Comparison of ENCODE assay signal across 8 mouse cellular contexts in the genomic region with DNA sequence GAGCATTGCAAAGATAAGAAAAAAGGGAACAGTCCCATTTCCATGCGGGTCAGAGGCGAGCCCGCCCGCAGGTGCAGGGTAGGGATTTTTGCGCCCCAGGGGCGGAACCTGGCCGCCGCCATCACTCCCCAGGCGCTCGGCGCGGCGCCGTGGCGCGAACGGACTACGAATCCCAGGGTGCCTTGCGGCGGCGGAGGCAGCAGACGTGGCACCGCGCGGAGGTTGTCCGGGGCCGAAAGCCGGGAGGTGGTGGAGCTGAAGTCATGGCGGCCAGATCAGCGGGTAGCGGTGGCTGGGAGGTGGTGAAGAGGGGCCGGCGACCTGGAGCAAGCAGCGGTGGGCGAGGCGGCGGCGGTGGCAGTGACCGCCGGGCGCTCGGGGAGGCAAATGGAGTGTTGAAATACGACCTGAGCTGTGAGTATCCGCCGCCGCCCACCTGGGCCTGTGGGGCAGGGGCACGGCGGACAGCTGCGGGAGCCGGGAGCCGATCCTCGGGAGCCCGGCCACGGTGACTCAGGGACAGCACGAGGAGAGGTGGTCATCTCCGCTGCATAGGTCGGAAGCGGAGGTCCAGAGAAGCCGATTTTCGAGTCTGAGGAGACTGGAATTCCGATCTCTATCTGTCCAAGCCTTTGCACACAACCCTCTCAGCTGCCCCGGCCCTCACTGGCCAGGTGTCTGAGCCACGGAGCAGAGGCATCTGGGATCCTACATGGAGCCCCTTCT. TPM values are rescaled to one million over a fixed set of nuclear protein-coding genes. Genes with fewer than 3 reads are reported as not detected.
DNase-seq lines count a peak whose midpoint lies in the region; ATAC-seq and TF ChIP-seq lines count a peak whose summit lies in the region.

No protein-coding gene starts in this region.

- intact Hi-C loops in gastrocnemius, adult 2 months (cut with DNase I) = loop anchor here (2.0 kb wide), 1 partner anchor 19 kb away; the partner anchor contains the start of gene Agbl5

- peak; percentile 83 to 87 for DNase-seq in cerebellum, postnatal 4 days (ENCODE audit: low spot score in 2 of 2)
- peak; percentile 96 for DNase-seq in gastrocnemius, adult 2 months
- peak; percentile 91 for DNase-seq in hindbrain, postnatal 0 days (ENCODE audit: low spot score)
- DNase-seq in left cerebral cortex, adult 9 months (ENCODE audit: low spot score in 2 of 2) = peak; percentile 48 to 91
- DNase-seq in right cerebral cortex, adult 2 months (ENCODE audit: low spot score in 2 of 2) = peak; percentile 92 to 93
- DNase-seq in urinary bladder, postnatal 10 days (ENCODE audit: low spot score) = peak; percentile 77

- H3K9ac ChIP-seq in hindbrain, postnatal 0 days (replicated peaks; ENCODE audit: low read length) = peak overlapping the region; percentile 91

- H3K4me2 ChIP-seq in hindbrain, postnatal 0 days (ENCODE audit: low read depth, low read length) = peak overlapping the region; percentile 82

- under 1% methylated on average over 61 of the region's 63 CpGs for WGBS in hindbrain, postnatal 0 days

- TF ChIP-seq CTCF in gastrocnemius, adult 2 months (IDR thresholded peaks at IDR 0.05) = peak; percentile 8; the same call in 1 of the 2 replicates
- no peak for TF ChIP-seq CTCF in hindbrain, postnatal 0 days (IDR thresholded peaks at IDR 0.05; ENCODE audit: low read depth)

- no peaks in the 10 kb centered on the region for H3K27me3 ChIP-seq in hindbrain, postnatal 0 days (ENCODE audit: insufficient read depth, low read length)
- peaks cover 15% of the 10 kb centered on the region for H3K27me3 ChIP-seq in megakaryocyte, embryonic 14.5 days (replicated peaks)

- peak overlapping the region; percentile 80 for H3K4me3 ChIP-seq in gastrocnemius, adult 2 months
- H3K4me3 ChIP-seq in hindbrain, postnatal 0 days (ENCODE audit: low read length) = peak overlapping the region; percentile 87
- H3K4me3 ChIP-seq in megakaryocyte, embryonic 14.5 days (replicated peaks) = peak overlapping the region; percentile 97

- ATAC-seq in activated CD4-positive, CD25-positive, alpha-beta regulatory T cell, adult 4 months = peak; percentile 98
- peak; percentile 88 for ATAC-seq in hindbrain, postnatal 0 days

- H3K27ac ChIP-seq in gastrocnemius, adult 2 months = peak overlapping the region; percentile 96
- peak overlapping the region; percentile 78 for H3K27ac ChIP-seq in hindbrain, postnatal 0 days

- H3K36me3 ChIP-seq in hindbrain, postnatal 0 days (ENCODE audit: insufficient read depth, low read length) = peaks cover 43% of the 10 kb centered on the region
- peaks cover 41% of the 10 kb centered on the region for H3K36me3 ChIP-seq in megakaryocyte, embryonic 14.5 days (replicated peaks; ENCODE audit: low read length)

- 0 out of 2 replicates have a peak, but pooled peaks cover 5% of the 10 kb centered on the region for H3K4me1 ChIP-seq in hindbrain, postnatal 0 days (ENCODE audit: insufficient read depth, low read length)
- peaks cover 51% of the 10 kb centered on the region for H3K4me1 ChIP-seq in megakaryocyte, embryonic 14.5 days

- H3K9me3 ChIP-seq in hindbrain, postnatal 0 days (ENCODE audit: low read length) = no peaks in the 10 kb centered on the region
- H3K9me3 ChIP-seq in megakaryocyte, embryonic 14.5 days = no peaks in the 10 kb centered on the region

RNA-seq across cellular contexts. Expression of gene Tmem214, which starts 1.8 kb away (rescaled TPM):
- 10 to 100 TPM; 20.4 to 24.5 TPM for polyA plus RNA-seq in activated CD4-positive, CD25-positive, alpha-beta regulatory T cell, adult 4 months (2017; shearing (Covaris generic))
- total RNA-seq in gastrocnemius, adult 2 months (2021) = 10 to 100 TPM; 28.8 to 31.2 TPM
- 86.7 and 89.5 TPM in 2 replicates for total RNA-seq in hindbrain, postnatal 0 days (2014; rRNA removed)
- polyA plus RNA-seq in hindbrain, postnatal 0 days (2015; fragmentation: Nextera tagmentation; extraction: Ambion mirVana) = 59.1 and 59.2 TPM in 2 replicates
- 11.8 and 17.0 TPM in 2 replicates for polyA plus RNA-seq in megakaryocyte, embryonic 14.5 days (2012; ENCODE audit: insufficient read depth, low replicate concordance)

RNA-seq across cellular contexts. Expression of gene Agbl5, which starts 18.9 kb away (rescaled TPM):
- polyA plus RNA-seq in activated CD4-positive, CD25-positive, alpha-beta regulatory T cell, adult 4 months (2017; shearing (Covaris generic)) = 1 to 10 TPM; 4.6 to 6.5 TPM
- 1 to 10 TPM; 1.6 to 2.3 TPM for total RNA-seq in gastrocnemius, adult 2 months (2021)
- total RNA-seq in hindbrain, postnatal 0 days (2014; rRNA removed) = 58.7 and 61.8 TPM in 2 replicates
- polyA plus RNA-seq in hindbrain, postnatal 0 days (2015; fragmentation: Nextera tagmentation; extraction: Ambion mirVana) = 14.9 and 18.0 TPM in 2 replicates
- polyA plus RNA-seq in megakaryocyte, embryonic 14.5 days (2012; ENCODE audit: insufficient read depth, low replicate concordance) = 36.7 and 70.8 TPM in 2 replicates

RNA-seq across cellular contexts. Expression of gene Ost4, which starts 38.0 kb away (rescaled TPM):
- 100 to 1,000 TPM; 277 to 289 TPM for polyA plus RNA-seq in activated CD4-positive, CD25-positive, alpha-beta regulatory T cell, adult 4 months (2017; shearing (Covaris generic))
- 100 to 1,000 TPM; 103 to 121 TPM for total RNA-seq in gastrocnemius, adult 2 months (2021)
- total RNA-seq in hindbrain, postnatal 0 days (2014; rRNA removed) = 109 and 179 TPM in 2 replicates
- 224 and 236 TPM in 2 replicates for polyA plus RNA-seq in hindbrain, postnatal 0 days (2015; fragmentation: Nextera tagmentation; extraction: Ambion mirVana)
- 57.7 and 180 TPM in 2 replicates for polyA plus RNA-seq in megakaryocyte, embryonic 14.5 days (2012; ENCODE audit: insufficient read depth, low replicate concordance)

RNA-seq across cellular contexts. Expression of gene Emilin1, which starts 43.6 kb away (rescaled TPM):
- polyA plus RNA-seq in activated CD4-positive, CD25-positive, alpha-beta regulatory T cell, adult 4 months (2017; shearing (Covaris generic)) = under 1 TPM; 0.33 to 0.42 TPM
- 1 to 10 TPM; 2.7 to 7.7 TPM for total RNA-seq in gastrocnemius, adult 2 months (2021)
- total RNA-seq in hindbrain, postnatal 0 days (2014; rRNA removed) = 8.1 and 9.3 TPM in 2 replicates
- polyA plus RNA-seq in hindbrain, postnatal 0 days (2015; fragmentation: Nextera tagmentation; extraction: Ambion mirVana) = 10.3 and 10.5 TPM in 2 replicates
- 427 and 497 TPM in 2 replicates for polyA plus RNA-seq in megakaryocyte, embryonic 14.5 days (2012; ENCODE audit: insufficient read depth, low replicate concordance)

RNA-seq across cellular contexts. Expression of gene Khk, which starts 51.7 kb away (rescaled TPM):
- 10 to 100 TPM; 11.9 to 20.6 TPM for polyA plus RNA-seq in activated CD4-positive, CD25-positive, alpha-beta regulatory T cell, adult 4 months (2017; shearing (Covaris generic))
- total RNA-seq in gastrocnemius, adult 2 months (2021) = 10 to 100 TPM; 29.2 to 30.8 TPM
- total RNA-seq in hindbrain, postnatal 0 days (2014; rRNA removed) = 3.0 and 14.6 TPM in 2 replicates
- polyA plus RNA-seq in hindbrain, postnatal 0 days (2015; fragmentation: Nextera tagmentation; extraction: Ambion mirVana) = 16.5 and 17.4 TPM in 2 replicates
- 11.7 and 40.4 TPM in 2 replicates for polyA plus RNA-seq in megakaryocyte, embryonic 14.5 days (2012; ENCODE audit: insufficient read depth, low replicate concordance)

Comparison
In these comparisons a context has a peak if more than half of its experiments do, and no peak if none do; other contexts are left out.
1. Peak in every context shown above with its lines: DNase-seq, ATAC-seq, H3K4me3 ChIP-seq and H3K27ac ChIP-seq.